Mouse (Mus musculus) adrenal gland, postnatal 0 days (tissue): ENCODE data around the gene Cyp4a12a. TPM values are rescaled to one million over a fixed set of nuclear protein-coding genes. Genes with fewer than 3 reads are reported as not detected.

Experiments
- polyA plus RNA-seq: library from polyadenylated mRNA; unstranded; fragments of >200 nt; fragmentation: Nextera tagmentation; extraction: Ambion mirVana; gene quantifications from 2 replicates; pipeline ENCODE4 v1.2.1, GENCODE M21; 2015

Cyp4a12a gene
- 0.14 TPM in 1 of 2 replicates, not detected in the other for polyA plus RNA-seq

DNA sequence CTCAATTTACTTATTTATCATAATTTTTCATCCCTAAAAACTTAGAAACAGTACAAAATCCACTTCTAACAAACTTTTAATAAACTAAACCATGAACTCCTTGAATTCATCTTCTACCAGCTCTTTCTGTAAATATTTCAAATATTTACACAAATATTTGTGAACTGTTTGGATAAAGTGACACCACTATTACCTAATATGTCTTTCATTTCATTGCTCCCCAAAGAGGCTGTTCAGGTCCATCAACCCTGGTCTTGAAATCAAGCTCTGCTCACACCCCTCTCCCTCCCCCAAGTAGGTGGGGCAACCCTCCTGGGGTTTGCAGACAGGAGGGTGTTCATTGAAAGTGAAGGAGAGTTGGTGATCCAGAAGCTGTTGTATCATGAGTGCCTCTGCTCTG, at the start of gene Cyp4a12a:
TSS of gene Cyp4a12a (plus strand) at position 301 of the 400 bp plus-strand sequence.

Other genes starting within 250 kb of the Cyp4a12a start
- 0.74 and 1.4 TPM in 2 replicates for gene Tal1, start 242.6 kb upstream of the Cyp4a12a start, polyA plus RNA-seq
- gene Pdzk1ip1, start 210.3 kb upstream of the Cyp4a12a start, polyA plus RNA-seq = 7.3 and 9.1 TPM in 2 replicates
- 0.29 and 1.8 TPM in 2 replicates for gene Cyp4x1, start 164.8 kb upstream of the Cyp4a12a start, polyA plus RNA-seq
- not detected in 2 replicates for gene Cyp4a29, start 57.0 kb upstream of the Cyp4a12a start, polyA plus RNA-seq
- gene Cyp4a12b, start 112.6 kb downstream of the Cyp4a12a start, polyA plus RNA-seq = not detected in 2 replicates
- not detected in 2 replicates for gene Cyp4a30b, start 153.6 kb downstream of the Cyp4a12a start, polyA plus RNA-seq
- gene Cyp4a14, start 197.1 kb downstream of the Cyp4a12a start, polyA plus RNA-seq = 21.7 and 28.3 TPM in 2 replicates
- gene Cyp4a10, start 219.2 kb downstream of the Cyp4a12a start, polyA plus RNA-seq = 12.4 and 16.5 TPM in 2 replicates